ENCODE assay signal across 23 mouse cellular contexts in genomic region chr4:41534866-41535265, GRCm38 (mm10). TPM values are rescaled to one million over a fixed set of nuclear protein-coding genes. Genes with fewer than 3 reads are reported as not detected.
DNase-seq lines count a peak whose midpoint lies in the region; ATAC-seq and TF ChIP-seq lines count a peak whose summit lies in the region.
"Had no signal": no experiment of that assay in that cellular context is flagged by ENCODE, and none has a peak within 500 bp of the region (broad histone marks: within the 10 kb centered on the region; RNA-seq: fewer than 3 reads in every experiment).

No protein-coding gene starts in this region.

- no peaks in the 10 kb centered on the region for H3K27me3 ChIP-seq in Patski

- DNase-seq in lung, postnatal 10 days: peak; percentile 22
- DNase-seq in lung, postnatal 4 days: no peak
- DNase-seq in lung, postnatal 25 days (ENCODE audit: low spot score): peak; percentile 9
- no peak for DNase-seq in lung, adult 2 months
- DNase-seq in Muller cell, postnatal 12 days (ENCODE audit: inconsistent ontology term): peak; percentile 41
- DNase-seq in Patski (ENCODE audit: low read depth, low spot score): peak; percentile 61
- no peak for DNase-seq in heart, adult 11 months
- no peak for DNase-seq in right cerebral cortex, postnatal 4 days
- DNase-seq: adrenal gland, adult 2 months; adrenal gland, adult 8-10 months; adrenal gland, postnatal 10 days; adrenal gland, postnatal 14 days; adrenal gland, postnatal 25 days; adrenal gland, postnatal 36 days; B cell, adult 2 months; cerebellum, adult 11 months; cerebellum, adult 11-12 months; cerebellum, adult 18-20 months; cerebellum, adult 2 months had no signal

- in situ Hi-C loops in Patski (cut with MboI; ENCODE audit: low pct_unique_long_range_greater_than_20kb): no loop called here

- H3K4me1 ChIP-seq in lung, adult 2 months (ENCODE audit: control insufficient read depth, insufficient read depth, low read length): no peaks in the 10 kb centered on the region

- H3K4me3 ChIP-seq in lung, adult 2 months (replicated peaks; ENCODE audit: extremely low read depth, low read depth, low read length): no peak overlapping the region

- no peak for TF ChIP-seq POLR2A in lung, adult 2 months (IDR thresholded peaks at IDR 0.05; ENCODE audit: borderline replicate concordance, extremely low read depth, low read depth, low read length)

- ATAC-seq in Patski: peak; percentile 94
- ATAC-seq: activated CD4-positive, CD25-positive, alpha-beta regulatory T cell, adult 4 months; CD4-positive, CD25-positive, alpha-beta regulatory T cell, adult 4 months had no signal

- 64% methylated on average over 5 of the region's 5 CpGs for WGBS in lung, adult 2 months

- POLR2A ChIA-PET in Patski (lab: Charles Lee): no interaction called here

- TF ChIP-seq CTCF in lung, adult 2 months (IDR thresholded peaks at IDR 0.05; ENCODE audit: insufficient read depth, low read length): no peak
- no peak for TF ChIP-seq CTCF in Patski (IDR thresholded peaks at IDR 0.05)

- CTCF ChIA-PET in Patski (lab: Charles Lee): interaction anchor here (1.1 to 1.5 kb wide), 2 partner anchors 18 to 81 kb away, joined by 3 to 5 read pairs; no protein-coding TSS in a partner anchor

RNA-seq across cellular contexts. Expression of gene 1110017D15Rik, which starts 17.7 kb away (rescaled TPM):
- polyA plus RNA-seq in lung, adult 2 months (2012; rRNA removed): 40.8 and 50.3 TPM in 2 replicates
- 0.21 TPM for polyA plus RNA-seq in Patski (2021)
- polyA plus RNA-seq: activated CD4-positive, CD25-positive, alpha-beta regulatory T cell, adult 4 months; CD4-positive, CD25-positive, alpha-beta regulatory T cell, adult 4 months had no signal

RNA-seq across cellular contexts. Expression of gene AI464131, which starts 32.0 kb away (rescaled TPM):
- polyA plus RNA-seq in lung, adult 2 months (2012; rRNA removed): 14.0 and 14.1 TPM in 2 replicates
- 6.2 TPM for polyA plus RNA-seq in Patski (2021)
- polyA plus RNA-seq: activated CD4-positive, CD25-positive, alpha-beta regulatory T cell, adult 4 months; CD4-positive, CD25-positive, alpha-beta regulatory T cell, adult 4 months had no signal

RNA-seq across cellular contexts. Expression of gene Fam219a, which starts 34.5 kb away (rescaled TPM):
- 63.5 and 94.2 TPM in 2 replicates for polyA plus RNA-seq in lung, adult 2 months (2012; rRNA removed)
- 19.3 TPM for polyA plus RNA-seq in Patski (2021)

RNA-seq across cellular contexts. Expression of gene Dnaic1, which starts 34.7 kb away (rescaled TPM):
- 8.2 and 10.3 TPM in 2 replicates for polyA plus RNA-seq in lung, adult 2 months (2012; rRNA removed)
- 0.40 TPM for polyA plus RNA-seq in Patski (2021)
- polyA plus RNA-seq: activated CD4-positive, CD25-positive, alpha-beta regulatory T cell, adult 4 months; C2C12; CD4-positive, CD25-positive, alpha-beta regulatory T cell, adult 4 months; G1E had no signal

Comparison
In these comparisons a context has a peak if more than half of its experiments do, and no peak if none do; other contexts are left out.
1. DNase-seq: peak in lung, postnatal 10 days (single experiment), lung, postnatal 25 days (single experiment), Muller cell, postnatal 12 days (single experiment) and Patski (single experiment); none in lung, postnatal 4 days (0 of 2), lung, adult 2 months (single experiment), heart, adult 11 months (single experiment) and right cerebral cortex, postnatal 4 days (single experiment).
2. RNA of gene 1110017D15Rik, which starts 17.7 kb away (polyA plus RNA-seq): 40.8 to 50.3 TPM in lung, adult 2 months; 0.21 TPM in Patski (single experiment); every median in the first group is over 10 times any median in the second.